Mouse (Mus musculus) G1E (cell line): ENCODE measurements around the gene Apmap. TPM values are rescaled to one million over a fixed set of nuclear protein-coding genes. Genes with fewer than 3 reads are reported as not detected.

Experiments
- ATAC-seq: 2 replicates; pipeline ENCODE4 v1.8.0; 2016; ENCODE audit warnings: mild to moderate bottlenecking; ENCODE audit not compliant: insufficient number of reproducible peaks, poor library complexity, low FRiP score, severe bottlenecking; ENCODE audit errors: extremely low read depth
- DNase-seq: peaks from one replicate; pipeline ENCODE4 v3.0.0; 2012; ENCODE audit warnings: low spot score
- H3K27me3 ChIP-seq: 2 replicates; pipeline ENCODE4 v1.6.1; 2012; ENCODE audit warnings: mild to moderate bottlenecking, low read length, inconsistent platforms; ENCODE audit not compliant: insufficient read depth
- H3K36me3 ChIP-seq: replicated peaks from 2 replicates; pipeline ENCODE3; 2012; ENCODE audit warnings: mild to moderate bottlenecking, inconsistent platforms
- H3K4me1 ChIP-seq: 2 replicates; pipeline ENCODE4 v1.6.1; 2012; ENCODE audit warnings: low read depth, low read length, inconsistent platforms, mixed read lengths; ENCODE audit not compliant: insufficient read depth
- H3K4me3 ChIP-seq: 2 replicates; pipeline ENCODE4 v1.5.1; 2012; ENCODE audit warnings: low read depth, mild to moderate bottlenecking, inconsistent platforms, low read length, moderate library complexity, mixed read lengths
- H3K9me3 ChIP-seq: replicated peaks from 2 replicates; pipeline ENCODE4 v1.6.1; 2012; ENCODE audit warnings: inconsistent platforms
- CTCF ChIP-seq: IDR thresholded peaks from 2 replicates; pipeline ENCODE4 v1.5.1; 2012; ENCODE audit warnings: low read depth, low read length, inconsistent platforms, mixed read lengths
- GATA1 ChIP-seq: IDR thresholded peaks from 2 replicates; pipeline ENCODE4 v1.6.1; 2012; ENCODE audit warnings: borderline replicate concordance, low read length, inconsistent platforms, mixed read lengths
- GATA2 ChIP-seq: IDR thresholded peaks from 2 replicates; pipeline ENCODE4 v1.6.1; 2012; ENCODE audit warnings: low read depth, low read length, inconsistent platforms, borderline replicate concordance
- POLR2AphosphoS5 ChIP-seq: IDR thresholded peaks from 2 replicates; pipeline ENCODE4 v1.6.1; 2012; ENCODE audit warnings: low read depth, low read length, inconsistent platforms; ENCODE audit not compliant: insufficient replicate concordance
- TAL1 ChIP-seq: conservative IDR thresholded peaks from 2 replicates; pipeline ENCODE4 v1.6.1; 2012; ENCODE audit warnings: low read depth, low read length, inconsistent platforms, mixed read lengths
- polyA plus RNA-seq: library from polyadenylated mRNA; stranded (reverse); fragments of >175 nt; gene quantifications from 2 replicates; pipeline ENCODE4 v1.2.3, GENCODE M21; 2012
- total RNA-seq, 2 experiments: library from RNA; stranded (forward) in 1 of 2; stranded (reverse) in 1 of 2; fragments of 200-1000 nt in 1 of 2; fragments of >200 nt in 1 of 2; fragmentation: Nextera tagmentation in 1 of 2; gene quantifications; 2 replicates each; pipeline ENCODE4 v1.2.3; 2014 to 2017

Apmap gene
- total RNA-seq (2014; fragmentation: Nextera tagmentation) (15.1 and 17.0 TPM in 2 replicates), total RNA-seq (2017) (31.5 and 32.3 TPM in 2 replicates), polyA plus RNA-seq (37.7 and 55.2 TPM in 2 replicates)

GRCm38 (mm10) chr2:150608087-150608799 lies at the start of gene Apmap:
Gene Apmap (minus strand): TSS chr2:150608567.
- peak within 1 kb of the TSS; percentile 98 for H3K4me3 ChIP-seq
- H3K9me3 ChIP-seq: no peaks in the 10 kb centered on the region
- H3K27me3 ChIP-seq: no peaks in the 10 kb centered on the region
- TF ChIP-seq GATA1: no peak
- no peak for TF ChIP-seq GATA2
- no peak for TF ChIP-seq CTCF
- peaks cover 22% of the 10 kb centered on the region for H3K36me3 ChIP-seq
- DNase-seq: peak; percentile 81
- peak; percentile 89 for ATAC-seq
- H3K4me1 ChIP-seq: peaks cover 40% of the 10 kb centered on the region

- Histone ChIP-seq H3K4me1 (peaks cover 63% of the 10 kb centered on the region), H3K4me3 (no peak overlapping the region), H3K36me3 (peaks cover 96% of the 10 kb centered on the region), H3K9me3 (peaks cover 2% of the 10 kb centered on the region; the same call in 1 of the 2 replicates), H3K27me3 (no peaks in the 10 kb centered on the region)
- no peak for TF ChIP-seq POLR2AphosphoS5
- TF ChIP-seq CTCF: no peak
- no peak for TF ChIP-seq GATA1
- no peak for TF ChIP-seq TAL1
- TF ChIP-seq GATA2: no peak
- ATAC-seq (no peak), DNase-seq (no peak)
Measured at GRCm38 (mm10) chr2:150656975-150657768, 48.8 kb upstream of the Apmap start.

- H3K36me3 ChIP-seq: peaks cover 91% of the 10 kb centered on the region
- peaks cover 2% of the 10 kb centered on the region; the same call in 1 of the 2 replicates for H3K9me3 ChIP-seq
- H3K4me3 ChIP-seq: no peak overlapping the region
- ATAC-seq (no peak), DNase-seq (no peak)
- H3K4me1 ChIP-seq: peaks cover 58% of the 10 kb centered on the region
- TF ChIP-seq GATA2 (no peak), POLR2AphosphoS5 (no peak), TAL1 (no peak), GATA1 (no peak)
- H3K27me3 ChIP-seq: no peaks in the 10 kb centered on the region
Measured at GRCm38 (mm10) chr2:150656112-150656511, 47.7 kb upstream of the Apmap start.

- Histone ChIP-seq H3K4me3 (no peak overlapping the region), H3K4me1 (peaks cover 58% of the 10 kb centered on the region), H3K36me3 (peaks cover 91% of the 10 kb centered on the region), H3K9me3 (peaks cover 2% of the 10 kb centered on the region; the same call in 1 of the 2 replicates), H3K27me3 (no peaks in the 10 kb centered on the region)
- ATAC-seq (no peak), DNase-seq (no peak)
- TF ChIP-seq TAL1: no peak
- no peak for TF ChIP-seq POLR2AphosphoS5
- no peak for TF ChIP-seq GATA2
- TF ChIP-seq GATA1: no peak
- no peak for TF ChIP-seq CTCF
Measured at GRCm38 (mm10) chr2:150655290-150655689, 46.9 kb upstream of the Apmap start.

GRCm38 (mm10) chr2:150654814-150655213 lies 46.4 kb upstream of the Apmap start:
- Histone ChIP-seq H3K27me3 (no peaks in the 10 kb centered on the region), H3K36me3 (peaks cover 91% of the 10 kb centered on the region), H3K4me3 (no peak overlapping the region), H3K4me1 (peaks cover 58% of the 10 kb centered on the region), H3K9me3 (peaks cover 2% of the 10 kb centered on the region; the same call in 1 of the 2 replicates)
- TF ChIP-seq TAL1: no peak
- no peak for ATAC-seq
- DNase-seq: no peak

- peaks cover 78% of the 10 kb centered on the region for H3K4me1 ChIP-seq
- DNase-seq (no peak), ATAC-seq (no peak)
- H3K27me3 ChIP-seq: no peaks in the 10 kb centered on the region
- no peak overlapping the region for H3K4me3 ChIP-seq
- H3K36me3 ChIP-seq: peaks cover 80% of the 10 kb centered on the region
- 0 out of 2 replicates have a peak, but pooled peaks cover 2% of the 10 kb centered on the region for H3K9me3 ChIP-seq
- TF ChIP-seq CTCF (no peak), POLR2AphosphoS5 (no peak), GATA2 (no peak), GATA1 (no peak), TAL1 (no peak)
Measured at GRCm38 (mm10) chr2:150651366-150651765, 43.0 kb upstream of the Apmap start.
